Mouse (Mus musculus): ENCODE results near the gene Foxo6.

DNA sequence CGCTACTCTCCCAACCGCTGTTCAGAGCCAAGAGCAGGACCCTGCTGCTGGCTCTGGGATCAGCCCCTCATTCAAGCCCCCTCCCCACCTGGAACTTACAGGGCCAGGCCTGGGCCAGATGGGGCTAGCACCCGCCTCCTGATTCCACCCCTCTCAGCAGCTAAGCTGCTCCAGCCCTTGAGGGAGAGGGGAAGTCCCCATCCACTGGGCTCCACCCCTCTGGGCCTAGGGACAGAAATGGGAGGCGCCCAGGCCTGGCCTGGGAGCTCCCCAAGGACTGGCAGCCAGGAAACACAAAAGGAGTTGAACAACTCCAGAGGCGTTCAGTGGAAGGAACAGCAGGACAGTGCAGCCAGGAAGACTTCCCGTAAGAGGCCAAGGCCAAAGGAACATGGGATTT, 4.0 kb downstream of the Foxo6 start:
- TF ChIP-seq POLR2AphosphoS5 (IDR thresholded peaks at IDR 0.05; ENCODE audit: insufficient replicate concordance, low read depth, low read length) (no peak), CTCF (IDR thresholded peaks at IDR 0.05; ENCODE audit: low read depth, low read length) (no peak), GATA1 (IDR thresholded peaks at IDR 0.05; ENCODE audit: borderline replicate concordance, low read length) (no peak)
